Mouse (Mus musculus) stomach, embryonic 15.5 days (tissue): ENCODE data around the gene Fyn. TPM values are rescaled to one million over a fixed set of nuclear protein-coding genes. Genes with fewer than 3 reads are reported as not detected.

Experiments
- ATAC-seq: fragments of 200-750 bp; cut with Nextera tagmentation; 2 replicates; pipeline ENCODE4 v1.8.0; 2017; ENCODE audit warnings: low read depth, moderate number of reproducible peaks, moderate TSS enrichment; ENCODE audit not compliant: insufficient read depth, low FRiP score
- H3K27ac ChIP-seq: fragments of 300-500 bp; sonication (generic); 2 replicates; pipeline ENCODE4 v1.5.1; 2015; ENCODE audit warnings: mild to moderate bottlenecking, inconsistent platforms
- H3K27me3 ChIP-seq: fragments of 300-500 bp; sonication (generic); replicated peaks from 2 replicates; pipeline ENCODE4 v1.6.1; 2015; ENCODE audit warnings: inconsistent platforms
- H3K36me3 ChIP-seq: fragments of 300-500 bp; sonication (generic); 2 replicates; pipeline ENCODE4 v1.6.1; 2015; ENCODE audit warnings: inconsistent platforms
- H3K4me1 ChIP-seq: fragments of 300-500 bp; sonication (generic); 2 replicates; pipeline ENCODE4 v1.6.1; 2015; ENCODE audit warnings: inconsistent platforms
- H3K4me2 ChIP-seq: fragments of 300-500 bp; sonication (generic); 2 replicates; pipeline ENCODE4 v1.6.1; 2015; ENCODE audit warnings: mild to moderate bottlenecking, inconsistent platforms
- H3K4me3 ChIP-seq: fragments of 300-500 bp; sonication (generic); replicated peaks from 2 replicates; pipeline ENCODE4 v1.5.1; 2015; ENCODE audit warnings: inconsistent platforms
- H3K9ac ChIP-seq: fragments of 300-500 bp; sonication (generic); 2 replicates; pipeline ENCODE4 v1.6.1; 2015; ENCODE audit warnings: inconsistent platforms
- H3K9me3 ChIP-seq: fragments of 300-500 bp; sonication (generic); 2 replicates; pipeline ENCODE4 v1.6.1; 2016; ENCODE audit warnings: inconsistent platforms
- WGBS: fragments of 180-500 bp; shearing (Covaris S2); methylation state at CpG from one replicate; pipeline ENCODE4 v1.1.7; 2015; 5-methylcytosine and 5-hydroxymethylcytosine counted together
- polyA plus RNA-seq: library from polyadenylated mRNA; unstranded; fragments of >200 nt; fragmentation: Nextera tagmentation; extraction: Ambion mirVana; gene quantifications from 2 replicates; pipeline ENCODE4 v1.2.1, GENCODE M21; 2015

The Fyn gene
- polyA plus RNA-seq, 1 experiment from 2014 or later, result 22.1 TPM

GRCm38 (mm10) chr10:39379721-39380370, 11.2 kb downstream of the Fyn start:
- Histone ChIP-seq H3K36me3 (no peaks in the 10 kb centered on the region), H3K4me2 (no peak overlapping the region), H3K4me1 (peaks cover 4% of the 10 kb centered on the region; the same call in 1 of the 2 replicates), H3K27me3 (no peaks in the 10 kb centered on the region), H3K4me3 (no peak overlapping the region), H3K9me3 (no peaks in the 10 kb centered on the region), H3K27ac (no peak overlapping the region), H3K9ac (no peak overlapping the region)
- ATAC-seq, result no peak
- 66% methylated on average over 5 of the region's 5 CpGs for WGBS

GRCm38 (mm10) chr10:39385259-39385658, 16.6 kb downstream of the Fyn start:
- WGBS, result 61% methylated on average over 8 of the region's 8 CpGs
- Histone ChIP-seq H3K9ac (no peak overlapping the region), H3K27ac (no peak overlapping the region), H3K36me3 (no peaks in the 10 kb centered on the region), H3K4me2 (no peak overlapping the region), H3K27me3 (no peaks in the 10 kb centered on the region), H3K4me3 (no peak overlapping the region), H3K9me3 (no peaks in the 10 kb centered on the region), H3K4me1 (peaks cover 7% of the 10 kb centered on the region; the same call in 1 of the 2 replicates)
- no peak for ATAC-seq

GRCm38 (mm10) chr10:39386203-39386602, 17.5 kb downstream of the Fyn start:
- 64% methylated on average over 15 of the region's 15 CpGs for WGBS
- peaks cover 7% of the 10 kb centered on the region; the same call in 1 of the 2 replicates for H3K4me1 ChIP-seq
- H3K36me3 ChIP-seq, result 0 out of 2 replicates have a peak, but pooled peaks cover 1% of the 10 kb centered on the region
- H3K4me3 ChIP-seq, result no peak overlapping the region
- no peaks in the 10 kb centered on the region for H3K9me3 ChIP-seq
- ATAC-seq, result no peak
- no peak overlapping the region for H3K27ac ChIP-seq
- H3K27me3 ChIP-seq, result no peaks in the 10 kb centered on the region
- no peak overlapping the region for H3K4me2 ChIP-seq
- no peak overlapping the region for H3K9ac ChIP-seq

GRCm38 (mm10) chr10:39387024-39387423, 18.4 kb downstream of the Fyn start:
- no peaks in the 10 kb centered on the region for H3K27me3 ChIP-seq
- no peaks in the 10 kb centered on the region for H3K9me3 ChIP-seq
- no peak for ATAC-seq
- H3K9ac ChIP-seq, result no peak overlapping the region
- no peak overlapping the region for H3K4me2 ChIP-seq
- H3K4me3 ChIP-seq, result no peak overlapping the region
- H3K27ac ChIP-seq, result no peak overlapping the region
- peaks cover 7% of the 10 kb centered on the region; the same call in 1 of the 2 replicates for H3K4me1 ChIP-seq
- peaks cover 6% of the 10 kb centered on the region; the same call in 1 of the 2 replicates for H3K36me3 ChIP-seq
- WGBS, result 51% methylated on average over 5 of the region's 5 CpGs

GRCm38 (mm10) chr10:39387556-39387955, 18.9 kb downstream of the Fyn start:
- no peaks in the 10 kb centered on the region for H3K27me3 ChIP-seq
- no peak overlapping the region for H3K4me3 ChIP-seq
- no peaks in the 10 kb centered on the region for H3K9me3 ChIP-seq
- H3K36me3 ChIP-seq, result peaks cover 6% of the 10 kb centered on the region; the same call in 1 of the 2 replicates
- no peak overlapping the region for H3K9ac ChIP-seq
- no peak for ATAC-seq
- peaks cover 7% of the 10 kb centered on the region; the same call in 1 of the 2 replicates for H3K4me1 ChIP-seq
- H3K27ac ChIP-seq, result no peak overlapping the region
- no peak overlapping the region for H3K4me2 ChIP-seq
- 75% methylated on average over 11 of the region's 11 CpGs for WGBS

GRCm38 (mm10) chr10:39388144-39388543, 19.5 kb downstream of the Fyn start:
- Histone ChIP-seq H3K36me3 (peaks cover 6% of the 10 kb centered on the region; the same call in 1 of the 2 replicates), H3K9ac (no peak overlapping the region), H3K9me3 (no peaks in the 10 kb centered on the region), H3K4me3 (no peak overlapping the region), H3K4me1 (peaks cover 5% of the 10 kb centered on the region; the same call in 1 of the 2 replicates), H3K27ac (no peak overlapping the region), H3K4me2 (no peak overlapping the region), H3K27me3 (no peaks in the 10 kb centered on the region)
- 73% methylated on average over 3 of the region's 3 CpGs for WGBS
- no peak for ATAC-seq

- WGBS, result 77% methylated on average over 11 of the region's 11 CpGs
- H3K27ac ChIP-seq, result no peak overlapping the region
These were observed 20.8 kb downstream of the Fyn start for GRCm38 (mm10) chr10:39389451-39389891.

DNA sequence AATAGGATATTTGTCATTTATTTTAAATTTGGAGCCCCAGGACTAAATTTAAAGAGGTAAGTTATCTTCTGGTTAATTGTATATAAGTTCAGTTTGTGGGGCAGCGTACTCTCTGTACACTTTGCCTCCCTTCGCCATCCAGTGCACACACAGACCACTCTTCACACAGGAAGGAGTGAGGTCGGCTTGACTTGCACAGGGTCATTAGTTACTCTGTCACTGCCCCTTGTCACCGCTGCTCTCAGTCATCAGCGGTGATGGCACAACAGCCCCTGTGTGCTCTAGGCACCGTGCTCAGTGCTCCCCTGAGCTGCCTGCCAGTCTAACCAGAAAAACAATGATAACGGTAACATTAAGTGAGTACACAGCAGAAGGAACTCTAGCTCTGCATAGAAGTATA, 21.9 kb downstream of the Fyn start:
- H3K4me1 ChIP-seq, result peaks cover 5% of the 10 kb centered on the region; the same call in 1 of the 2 replicates
- H3K9me3 ChIP-seq, result no peaks in the 10 kb centered on the region
- H3K4me2 ChIP-seq, result no peak overlapping the region
- no peak overlapping the region for H3K9ac ChIP-seq
- H3K27ac ChIP-seq, result no peak overlapping the region
- no peak overlapping the region for H3K4me3 ChIP-seq
- 74% methylated on average over 7 of the region's 7 CpGs for WGBS
- H3K36me3 ChIP-seq, result peaks cover 6% of the 10 kb centered on the region; the same call in 1 of the 2 replicates
- ATAC-seq, result no peak
- no peaks in the 10 kb centered on the region for H3K27me3 ChIP-seq

More at GRCm38 (mm10) chr10:39389451-39389891, 20.8 kb downstream of the Fyn start:
- Histone ChIP-seq H3K27me3 (no peaks in the 10 kb centered on the region), H3K4me3 (no peak overlapping the region), H3K9me3 (no peaks in the 10 kb centered on the region), H3K4me1 (peaks cover 5% of the 10 kb centered on the region; the same call in 1 of the 2 replicates), H3K4me2 (no peak overlapping the region), H3K36me3 (peaks cover 6% of the 10 kb centered on the region; the same call in 1 of the 2 replicates), H3K9ac (no peak overlapping the region)
- ATAC-seq, result no peak

GRCm38 (mm10) chr10:39392900-39393483, 24.3 kb downstream of the Fyn start:
- no peaks in the 10 kb centered on the region for H3K27me3 ChIP-seq
- no peaks in the 10 kb centered on the region for H3K9me3 ChIP-seq
- H3K4me2 ChIP-seq, result no peak overlapping the region
- no peak overlapping the region for H3K9ac ChIP-seq
- no peak for ATAC-seq
- H3K27ac ChIP-seq, result no peak overlapping the region
- H3K4me3 ChIP-seq, result no peak overlapping the region
- H3K36me3 ChIP-seq, result peaks cover 6% of the 10 kb centered on the region; the same call in 1 of the 2 replicates
- WGBS, result 82% methylated on average over 6 of the region's 6 CpGs
- 0 out of 2 replicates have a peak, but pooled peaks cover under 1% of the 10 kb centered on the region for H3K4me1 ChIP-seq

- Histone ChIP-seq H3K4me1 (0 out of 2 replicates have a peak, but pooled peaks cover 2% of the 10 kb centered on the region), H3K36me3 (peaks cover 6% of the 10 kb centered on the region; the same call in 1 of the 2 replicates), H3K27ac (no peak overlapping the region), H3K4me3 (no peak overlapping the region), H3K27me3 (no peaks in the 10 kb centered on the region), H3K9me3 (no peaks in the 10 kb centered on the region), H3K9ac (no peak overlapping the region), H3K4me2 (no peak overlapping the region)
- ATAC-seq, result no peak
- WGBS, result 91% methylated on average over 5 of the region's 5 CpGs
These were observed 26.9 kb downstream of the Fyn start for GRCm38 (mm10) chr10:39395544-39395943.

DNA sequence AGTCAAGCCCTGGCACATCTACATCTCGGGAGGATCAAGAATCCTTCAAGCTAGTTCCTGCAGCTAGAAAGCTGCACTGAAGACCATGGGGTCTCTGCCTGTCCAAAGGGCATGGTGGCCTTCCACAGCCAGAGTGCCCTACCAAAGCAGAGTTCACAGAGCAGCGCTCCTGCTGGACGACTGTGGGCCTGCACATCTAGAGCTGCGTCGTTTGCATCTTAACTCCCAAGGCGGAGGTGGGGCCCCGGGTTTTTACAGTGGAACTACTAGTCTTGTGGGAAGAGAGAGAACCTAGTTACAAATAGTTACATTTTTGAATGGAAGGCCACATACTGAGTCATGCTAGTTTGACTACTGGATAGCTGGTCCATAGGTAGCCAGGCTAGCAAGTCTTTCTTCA, 30.3 kb downstream of the Fyn start:
- no peaks in the 10 kb centered on the region for H3K9me3 ChIP-seq
- no peak for ATAC-seq
- H3K36me3 ChIP-seq, result no peaks in the 10 kb centered on the region
- WGBS, result 74% methylated on average over 7 of the region's 7 CpGs
- H3K4me3 ChIP-seq, result no peak overlapping the region
- 0 out of 2 replicates have a peak, but pooled peaks cover 2% of the 10 kb centered on the region for H3K4me1 ChIP-seq
- no peak overlapping the region for H3K27ac ChIP-seq
- no peaks in the 10 kb centered on the region for H3K27me3 ChIP-seq
- H3K4me2 ChIP-seq, result no peak overlapping the region
- H3K9ac ChIP-seq, result no peak overlapping the region

GRCm38 (mm10) chr10:39400155-39400554, 31.5 kb downstream of the Fyn start:
- no peak overlapping the region for H3K4me3 ChIP-seq
- H3K4me2 ChIP-seq, result no peak overlapping the region
- no peaks in the 10 kb centered on the region for H3K9me3 ChIP-seq
- no peaks in the 10 kb centered on the region for H3K27me3 ChIP-seq
- H3K9ac ChIP-seq, result no peak overlapping the region
- no peak overlapping the region for H3K27ac ChIP-seq
- H3K36me3 ChIP-seq, result no peaks in the 10 kb centered on the region
- 90% methylated on average over 5 of the region's 5 CpGs for WGBS
- no peak for ATAC-seq
- H3K4me1 ChIP-seq, result 0 out of 2 replicates have a peak, but pooled peaks cover 2% of the 10 kb centered on the region
